Mouse (Mus musculus) liver, adult 10 weeks (tissue): Measurements from ENCODE around the gene Slc35f5. TPM values are rescaled to one million over a fixed set of nuclear protein-coding genes. Genes with fewer than 3 reads are reported as not detected.

Experiments
- polyA plus RNA-seq: library from polyadenylated mRNA; stranded (reverse); fragments of 350-450 nt; fragmentation: Illumina TruSeq; extraction: RNeasy Lipid Tissue Mini Kit (QIAGEN cat#74804); gene quantifications from one replicate; pipeline ENCODE4 v1.2.3, GENCODE M21; 2014; ENCODE audit warnings: low read depth, low replicate concordance

Gene Slc35f5
- polyA plus RNA-seq: 49.9 TPM

GRCm38 (mm10) chr1:125560259-125561192, at the start of gene Slc35f5:
Slc35f5 (plus strand) TSS chr1:125560595.

Other genes starting within 250 kb of the Slc35f5 start
- 139 TPM for gene Actr3, start 124.9 kb upstream of the Slc35f5 start, polyA plus RNA-seq
- 2.1 TPM for gene Gpr39, start 116.4 kb downstream of the Slc35f5 start, polyA plus RNA-seq